Mouse (Mus musculus): Measurements from ENCODE around the gene Rap1gap2. TPM values are rescaled to one million over a fixed set of nuclear protein-coding genes. Genes with fewer than 3 reads are reported as not detected.
A peak's percentile ranks its signal among the peaks of the same experiment; 100 is the strongest.

The Rap1gap2 gene
- polyA plus RNA-seq, 1 experiment from 2014 or later: 1.6 TPM

DNA sequence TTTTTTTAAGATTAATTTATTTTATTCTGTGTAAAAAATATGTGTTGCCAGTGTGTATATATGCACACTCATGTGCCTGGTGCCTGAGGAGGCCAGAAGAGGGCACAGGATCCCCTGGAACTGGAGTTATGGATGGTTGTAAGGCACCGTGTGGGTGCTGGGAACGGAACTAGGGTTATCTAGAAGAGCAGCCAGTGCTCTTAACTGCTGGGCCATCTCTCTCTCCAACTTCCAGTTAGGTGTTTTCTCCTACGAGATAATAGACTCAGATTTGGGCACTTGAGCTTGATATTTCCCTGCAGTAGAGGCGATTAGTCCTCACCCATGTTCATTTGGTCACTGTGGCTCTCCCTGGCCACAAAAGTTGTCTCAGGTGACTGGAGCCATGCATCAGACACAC lies 49.3 kb downstream of the Rap1gap2 start:
- H3K4me1 ChIP-seq (replicated peaks): peaks cover 8% of the 10 kb centered on the region
- no peak for DNase-seq (ENCODE audit: low spot score)
- no peaks in the 10 kb centered on the region; the same call in 1 of the 2 replicates for H3K27me3 ChIP-seq (ENCODE audit: insufficient read depth, poor library complexity, severe bottlenecking)
- H3K36me3 ChIP-seq: no peaks in the 10 kb centered on the region
- 86% methylated on average over 4 of the region's 4 CpGs for WGBS
- no peak overlapping the region for H3K4me3 ChIP-seq
- H3K9me3 ChIP-seq: no peaks in the 10 kb centered on the region
- H3K27ac ChIP-seq: no peak overlapping the region

DNA sequence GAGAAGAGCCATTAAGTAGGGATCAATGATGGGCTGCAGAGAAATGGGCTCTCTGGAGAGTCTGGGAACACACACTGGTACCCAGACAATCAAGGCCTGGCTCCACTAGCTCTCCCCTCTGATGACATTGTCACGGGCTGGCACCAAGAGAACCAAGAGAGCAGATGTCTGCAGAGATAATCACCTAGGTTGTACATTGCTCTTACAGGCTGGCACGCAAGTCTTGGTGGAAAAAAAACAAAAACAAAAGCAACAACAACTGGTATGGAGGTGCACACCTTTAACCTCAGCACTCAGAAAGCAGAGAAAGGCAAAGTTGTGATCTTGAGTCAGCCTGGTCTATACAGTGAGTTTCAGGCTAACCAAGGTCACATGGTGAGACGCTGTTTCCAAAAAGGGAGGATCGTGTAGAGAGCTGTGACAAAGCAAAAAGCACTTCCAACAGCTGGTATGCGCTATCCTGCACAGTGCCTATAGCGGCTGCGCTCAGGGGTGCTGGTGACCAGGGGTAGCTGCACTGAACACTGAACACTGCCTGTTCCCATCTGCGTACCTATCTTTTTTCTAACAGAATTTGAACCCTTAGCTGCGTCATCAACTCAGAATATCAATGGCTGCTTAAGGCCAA lies 50.0 kb downstream of the Rap1gap2 start:
- 90% methylated on average over 9 of the region's 9 CpGs for WGBS
- no peaks in the 10 kb centered on the region for H3K9me3 ChIP-seq
- no peaks in the 10 kb centered on the region for H3K36me3 ChIP-seq
- DNase-seq (ENCODE audit: low spot score): no peak
- H3K4me3 ChIP-seq: no peak overlapping the region
- no peaks in the 10 kb centered on the region; the same call in 1 of the 2 replicates for H3K27me3 ChIP-seq (ENCODE audit: insufficient read depth, poor library complexity, severe bottlenecking)
- H3K27ac ChIP-seq: no peak overlapping the region
- H3K4me1 ChIP-seq (replicated peaks): peaks cover 15% of the 10 kb centered on the region

DNA sequence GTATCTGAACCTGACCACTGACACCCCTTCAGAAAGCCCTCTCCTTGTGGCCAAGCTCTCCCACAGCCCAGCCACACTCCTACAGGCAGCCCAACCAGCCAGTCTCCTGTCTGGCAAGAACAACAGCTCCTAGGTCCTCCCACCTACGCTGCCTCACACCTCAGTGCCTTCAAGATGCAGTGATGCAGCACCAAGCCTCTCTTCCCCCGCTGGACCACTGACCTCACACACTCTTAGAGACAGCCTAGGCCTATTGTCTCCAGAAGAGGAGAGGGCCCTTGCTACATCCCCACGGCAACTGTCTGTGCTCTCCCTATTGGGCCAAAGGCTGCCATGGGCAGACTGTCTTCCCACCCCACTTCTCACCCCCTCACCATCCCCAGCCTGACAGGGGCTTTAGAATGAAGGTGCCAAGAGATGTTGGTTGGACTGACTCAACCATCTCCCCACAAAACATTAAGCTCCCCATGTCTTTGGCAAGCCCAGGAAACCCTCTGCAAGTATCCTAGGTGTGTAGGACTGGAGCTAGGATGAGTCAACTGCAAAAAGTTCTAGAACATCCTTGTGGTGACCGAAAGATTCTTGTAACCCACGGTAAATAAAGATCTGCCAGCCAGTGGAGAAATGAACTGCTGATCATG lies 50.8 kb downstream of the Rap1gap2 start:
- Histone ChIP-seq H3K4me1 (replicated peaks) (peaks cover 21% of the 10 kb centered on the region), H3K27me3 (ENCODE audit: insufficient read depth, poor library complexity, severe bottlenecking) (no peaks in the 10 kb centered on the region; the same call in 1 of the 2 replicates), H3K36me3 (no peaks in the 10 kb centered on the region), H3K4me3 (no peak overlapping the region), H3K27ac (no peak overlapping the region), H3K9me3 (no peaks in the 10 kb centered on the region)
- DNase-seq (ENCODE audit: low spot score): no peak
- 62% methylated on average over 5 of the region's 5 CpGs for WGBS

DNA sequence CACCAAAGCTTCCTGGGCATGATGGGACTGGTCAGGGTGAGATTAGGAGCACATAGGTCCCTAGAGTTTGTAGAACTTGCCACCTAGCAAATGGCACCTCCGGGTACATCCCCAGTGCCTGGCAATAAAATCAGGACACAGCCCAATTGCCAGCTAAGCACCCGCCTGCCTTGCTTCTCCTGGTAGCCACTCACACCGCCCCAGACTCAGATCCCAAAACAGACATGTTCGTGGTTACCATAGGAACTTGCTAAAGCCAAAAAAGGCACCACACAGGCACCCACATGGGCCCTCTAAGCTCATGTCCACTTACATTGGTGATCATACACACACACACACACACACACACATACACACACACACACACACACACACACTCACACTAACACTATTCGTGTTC lies 51.8 kb downstream of the Rap1gap2 start:
- Histone ChIP-seq H3K4me1 (replicated peaks) (peaks cover 27% of the 10 kb centered on the region), H3K27ac (no peak overlapping the region), H3K4me3 (no peak overlapping the region), H3K9me3 (no peaks in the 10 kb centered on the region), H3K36me3 (no peaks in the 10 kb centered on the region), H3K27me3 (ENCODE audit: insufficient read depth, poor library complexity, severe bottlenecking) (no peaks in the 10 kb centered on the region; the same call in 1 of the 2 replicates)
- 90% methylated on average over 5 of the region's 5 CpGs for WGBS
- DNase-seq (ENCODE audit: low spot score): no peak

DNA sequence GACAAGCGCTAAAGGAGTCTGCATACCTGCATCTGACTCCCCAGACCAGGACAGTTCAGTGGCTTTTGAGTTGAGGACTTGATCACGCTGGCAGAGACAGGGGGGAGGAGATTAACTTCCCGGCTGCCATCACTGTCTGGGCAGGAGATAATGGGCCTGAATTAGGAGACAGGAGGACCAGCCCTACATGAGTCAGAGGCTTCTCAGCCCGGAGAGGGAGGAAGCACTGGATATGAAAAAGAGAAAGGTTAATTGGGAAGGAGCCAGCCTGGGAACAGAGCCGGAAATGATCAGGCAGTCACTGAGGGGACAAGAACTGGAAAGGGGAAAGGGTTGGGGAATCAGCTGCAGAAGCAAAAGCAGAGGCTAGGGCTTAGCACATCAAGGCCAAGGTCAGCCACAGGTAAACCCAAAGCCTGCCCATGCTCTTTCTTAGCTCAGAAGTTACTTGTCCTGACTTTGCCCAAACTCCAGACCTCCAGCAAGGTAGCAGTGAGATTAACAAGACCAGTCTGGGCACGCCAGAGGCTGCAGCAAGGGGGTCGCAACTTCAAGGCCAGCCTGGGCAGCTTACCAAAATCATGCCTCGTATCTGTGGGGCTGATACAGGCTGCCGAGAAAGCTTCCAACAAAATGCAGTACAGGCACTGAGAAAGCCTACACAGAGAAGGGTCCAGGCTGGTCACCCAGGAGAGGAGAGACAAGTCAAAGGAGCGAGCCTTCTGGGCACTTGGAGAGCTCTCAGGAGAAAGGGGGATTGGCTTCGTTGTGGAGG lies 53.1 kb downstream of the Rap1gap2 start:
- Histone ChIP-seq H3K9me3 (no peaks in the 10 kb centered on the region), H3K4me3 (no peak overlapping the region), H3K36me3 (no peaks in the 10 kb centered on the region), H3K27ac (no peak overlapping the region), H3K4me1 (replicated peaks) (peaks cover 27% of the 10 kb centered on the region), H3K27me3 (ENCODE audit: insufficient read depth, poor library complexity, severe bottlenecking) (no peaks in the 10 kb centered on the region)
- 68% methylated on average over 11 of the region's 11 CpGs for WGBS
- no peak for DNase-seq (ENCODE audit: low spot score)

DNA sequence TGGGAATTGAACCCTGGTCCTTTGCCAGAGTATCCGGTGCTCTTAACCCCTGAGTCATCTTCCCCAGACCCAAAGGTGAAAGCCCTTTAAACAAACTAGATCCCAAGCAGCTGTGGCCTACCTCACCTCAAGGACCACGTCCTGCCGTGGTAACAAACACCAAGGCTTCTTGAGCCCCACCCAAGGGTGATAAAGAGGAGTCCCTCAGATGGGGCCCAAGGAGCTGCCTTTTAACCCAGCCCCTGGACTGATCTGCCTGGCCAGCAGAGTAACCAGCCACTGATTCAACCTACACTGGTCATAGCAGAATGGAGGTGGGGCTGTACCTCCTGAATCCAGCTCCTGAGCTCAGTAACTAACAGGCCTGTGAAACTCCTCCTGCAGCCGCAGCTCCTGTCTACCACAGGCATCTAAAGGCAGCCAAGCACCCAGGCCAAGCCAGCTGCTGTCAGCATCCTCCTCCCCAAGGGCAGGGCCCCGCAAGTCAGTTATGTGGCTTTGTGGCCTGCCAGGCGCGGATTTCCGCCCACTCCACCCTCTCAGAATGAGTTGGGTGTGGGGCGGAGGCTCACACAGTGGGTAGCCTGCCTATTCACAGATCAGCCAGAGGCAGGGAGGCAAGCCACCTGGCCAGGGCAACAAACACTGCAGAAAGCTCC lies 54.9 kb downstream of the Rap1gap2 start:
- peaks cover 27% of the 10 kb centered on the region for H3K4me1 ChIP-seq (replicated peaks)
- peak; percentile 11 for DNase-seq (ENCODE audit: low spot score)
- no peaks in the 10 kb centered on the region for H3K27me3 ChIP-seq (ENCODE audit: insufficient read depth, poor library complexity, severe bottlenecking)
- 37% methylated on average over 9 of the region's 9 CpGs for WGBS
- no peaks in the 10 kb centered on the region for H3K9me3 ChIP-seq
- H3K36me3 ChIP-seq: no peaks in the 10 kb centered on the region
- peak overlapping the region; percentile 40; the same call in 1 of the 2 replicates for H3K27ac ChIP-seq
- H3K4me3 ChIP-seq: no peak overlapping the region

DNA sequence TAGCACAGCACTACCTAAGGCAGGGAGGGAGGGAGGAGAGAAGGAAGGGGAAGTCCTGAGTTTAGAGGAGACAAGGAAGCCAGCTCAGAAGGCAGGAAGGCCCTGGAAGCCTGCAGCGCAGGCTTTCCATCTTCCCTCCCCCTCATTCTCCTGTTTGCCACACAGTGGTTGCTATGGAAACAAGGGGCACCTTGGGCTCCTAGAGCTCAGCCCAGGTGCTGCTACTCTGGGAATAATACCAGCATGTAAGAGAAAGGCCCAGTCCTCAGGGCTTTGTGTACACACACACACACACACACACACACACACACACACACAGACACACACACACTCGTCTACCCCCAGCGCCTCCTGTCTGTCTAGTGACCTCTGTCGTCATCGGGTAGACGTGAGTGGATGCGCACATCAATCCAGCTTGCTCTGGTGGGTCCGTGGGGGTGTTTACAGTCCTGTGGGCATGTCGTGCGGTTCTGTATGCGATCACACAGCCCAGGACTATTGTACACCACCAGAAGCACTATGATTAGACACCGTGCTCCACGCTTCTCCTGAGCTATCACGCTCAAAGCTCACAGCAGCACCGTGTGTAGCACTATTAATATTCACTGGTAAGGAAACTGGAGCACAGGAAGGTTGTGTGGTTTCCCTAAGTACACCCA lies 55.9 kb downstream of the Rap1gap2 start:
- Histone ChIP-seq H3K27me3 (ENCODE audit: insufficient read depth, poor library complexity, severe bottlenecking) (no peaks in the 10 kb centered on the region), H3K27ac (peak overlapping the region; percentile 50)

DNA sequence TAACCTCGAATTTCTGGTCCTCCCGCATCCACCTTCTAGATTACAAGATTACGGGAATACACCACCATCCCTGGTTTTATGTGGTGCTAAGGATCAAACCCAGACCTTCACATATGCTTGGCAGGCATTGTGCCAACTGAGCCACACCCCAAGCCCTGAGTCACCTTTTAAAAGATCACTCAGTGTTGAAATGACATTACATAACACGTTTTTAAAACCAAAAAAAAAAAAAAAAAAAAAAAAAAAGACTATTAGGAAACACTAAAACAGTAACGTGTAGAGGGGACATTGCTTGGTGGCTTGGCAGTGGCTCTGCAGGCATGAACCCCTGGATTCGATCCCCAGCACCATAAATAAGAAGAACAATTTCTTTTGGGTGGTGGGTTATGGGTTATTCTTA lies 59.1 kb downstream of the Rap1gap2 start:
- H3K36me3 ChIP-seq: no peaks in the 10 kb centered on the region
- no peaks in the 10 kb centered on the region for H3K9me3 ChIP-seq
- 81% methylated on average over 6 of the region's 6 CpGs for WGBS
- H3K27me3 ChIP-seq (ENCODE audit: insufficient read depth, poor library complexity, severe bottlenecking): 0 out of 2 replicates have a peak, but pooled peaks cover 4% of the 10 kb centered on the region
- no peak overlapping the region for H3K27ac ChIP-seq
- H3K4me3 ChIP-seq: no peak overlapping the region
- no peak for DNase-seq (ENCODE audit: low spot score)
- peaks cover 52% of the 10 kb centered on the region for H3K4me1 ChIP-seq (replicated peaks)

More for the DNA sequence above, 55.9 kb downstream of the Rap1gap2 start:
- Histone ChIP-seq H3K36me3 (no peaks in the 10 kb centered on the region), H3K9me3 (no peaks in the 10 kb centered on the region), H3K4me1 (replicated peaks) (peaks cover 24% of the 10 kb centered on the region), H3K4me3 (no peak overlapping the region)
- 61% methylated on average over 15 of the region's 15 CpGs for WGBS
- DNase-seq (ENCODE audit: low spot score): no peak

DNA sequence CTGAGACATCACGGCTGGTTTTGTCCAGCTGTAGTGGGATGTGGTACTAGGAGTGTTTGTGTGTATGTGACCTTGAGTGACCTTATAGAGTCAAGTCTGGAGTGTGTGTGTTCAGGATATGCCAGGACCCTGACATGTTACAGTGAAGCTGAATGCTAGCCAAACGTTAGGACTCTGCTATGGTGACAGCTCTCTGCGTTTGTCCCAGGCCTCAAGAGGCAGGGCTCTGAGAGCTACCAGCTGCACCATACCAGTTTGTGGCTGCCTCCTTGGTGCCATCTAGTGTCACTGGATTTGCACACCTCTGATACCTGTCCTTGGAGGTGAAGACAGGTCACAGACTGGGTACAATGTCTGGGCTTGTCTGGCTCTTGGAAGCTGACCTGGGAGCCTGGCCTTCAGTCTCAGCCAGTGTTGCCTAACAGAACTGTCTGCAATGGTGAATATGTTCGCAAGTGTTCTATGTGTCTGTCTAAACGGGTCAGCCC lies 60.1 kb downstream of the Rap1gap2 start:
- no peak for DNase-seq (ENCODE audit: low spot score)
- Histone ChIP-seq H3K27ac (no peak overlapping the region), H3K27me3 (ENCODE audit: insufficient read depth, poor library complexity, severe bottlenecking) (0 out of 2 replicates have a peak, but pooled peaks cover 4% of the 10 kb centered on the region), H3K4me1 (replicated peaks) (peaks cover 47% of the 10 kb centered on the region), H3K4me3 (no peak overlapping the region), H3K36me3 (no peaks in the 10 kb centered on the region), H3K9me3 (no peaks in the 10 kb centered on the region)
- WGBS: 65% methylated on average over 5 of the region's 5 CpGs

DNA sequence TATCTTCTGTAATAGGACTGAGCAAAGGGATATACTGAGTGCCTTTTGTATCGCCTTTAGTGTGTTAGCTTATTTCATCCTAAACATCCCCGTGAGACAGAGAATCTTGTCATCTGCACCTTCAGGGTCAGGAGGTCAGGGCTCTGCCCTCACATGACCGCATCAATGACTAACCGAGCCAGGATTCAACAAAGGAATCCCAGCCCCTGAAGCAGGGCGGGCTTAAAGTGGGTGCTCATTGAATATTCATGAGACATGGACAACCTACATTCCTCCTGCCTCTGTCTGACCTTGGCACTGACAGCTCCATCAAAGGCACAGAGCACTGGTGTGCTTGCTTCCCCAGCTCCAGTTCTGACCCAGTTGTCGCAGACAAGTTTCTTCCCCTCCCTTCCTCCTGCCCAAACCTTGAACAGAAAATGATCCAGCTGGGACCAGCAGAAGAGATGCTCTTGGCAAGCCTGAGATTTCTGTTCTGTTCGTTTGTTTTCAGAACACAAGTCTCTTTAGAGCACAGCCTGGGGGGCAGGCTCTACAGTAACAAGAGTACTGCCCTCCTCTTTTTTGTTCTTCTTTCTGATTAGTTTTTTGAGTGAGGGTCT lies 61.8 kb downstream of the Rap1gap2 start:
- peak overlapping the region; percentile 2; the same call in 1 of the 2 replicates for H3K4me3 ChIP-seq
- H3K27me3 ChIP-seq (ENCODE audit: insufficient read depth, poor library complexity, severe bottlenecking): 0 out of 2 replicates have a peak, but pooled peaks cover 4% of the 10 kb centered on the region
- H3K4me1 ChIP-seq (replicated peaks): peaks cover 35% of the 10 kb centered on the region
- H3K27ac ChIP-seq: peak overlapping the region; percentile 62
- DNase-seq (ENCODE audit: low spot score): peak; percentile 59
- WGBS: 12% methylated on average over 7 of the region's 7 CpGs
- H3K36me3 ChIP-seq: no peaks in the 10 kb centered on the region
- H3K9me3 ChIP-seq: no peaks in the 10 kb centered on the region

DNA sequence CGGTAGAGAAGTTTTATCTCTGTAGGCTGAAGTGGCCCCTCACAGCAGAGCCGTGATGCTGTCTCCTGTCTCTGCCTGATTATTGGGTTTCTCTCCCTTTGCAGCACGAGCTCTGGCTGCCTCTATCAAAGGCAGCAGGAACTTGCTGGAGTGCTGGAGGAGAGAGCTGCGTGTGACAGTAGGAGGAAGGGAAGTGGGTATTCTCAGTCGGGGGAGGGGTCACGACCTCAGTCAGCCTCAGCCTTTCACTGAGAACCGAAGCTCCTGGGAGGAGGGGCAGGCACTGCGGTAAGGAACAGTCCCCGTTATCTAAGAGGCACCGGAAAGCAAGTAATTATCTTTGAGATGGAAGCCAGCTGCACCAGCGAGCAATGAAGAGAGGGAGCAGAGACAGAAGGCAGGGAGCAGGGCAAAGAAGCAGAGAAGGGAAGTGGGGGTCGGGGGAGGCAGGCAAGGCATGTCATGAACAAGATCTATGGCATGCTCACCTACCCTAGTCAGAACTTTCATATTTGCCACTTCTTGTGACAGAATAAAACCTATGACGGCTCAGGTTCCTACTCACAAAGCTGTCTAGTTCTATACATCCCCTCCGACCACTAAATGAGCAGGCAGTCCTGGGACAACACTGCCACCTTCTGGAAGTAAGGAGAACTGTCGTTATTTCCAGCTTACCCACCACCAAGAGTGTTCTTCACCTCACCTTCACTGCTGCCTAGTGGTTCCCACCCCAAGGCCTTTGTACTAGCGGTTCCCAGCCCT lies 63.6 kb downstream of the Rap1gap2 start:
- Histone ChIP-seq H3K4me3 (peak overlapping the region; percentile 44), H3K36me3 (no peaks in the 10 kb centered on the region)

More for the DNA sequence above, 63.6 kb downstream of the Rap1gap2 start:
- Histone ChIP-seq H3K9me3 (no peaks in the 10 kb centered on the region), H3K27ac (peak overlapping the region; percentile 73), H3K27me3 (ENCODE audit: insufficient read depth, poor library complexity, severe bottlenecking) (0 out of 2 replicates have a peak, but pooled peaks cover 4% of the 10 kb centered on the region), H3K4me1 (replicated peaks) (peaks cover 35% of the 10 kb centered on the region)
- WGBS: 5% methylated on average over 16 of the region's 16 CpGs
- DNase-seq (ENCODE audit: low spot score): peak; percentile 78

Measured in hindbrain, embryonic 10.5 days (tissue).